Mouse (Mus musculus) cerebellum, postnatal 36 days (tissue): ENCODE data around the gene Sowahc.

Experiments used
- DNase-seq, 2 experiments: peaks; one replicate each; pipeline ENCODE4 v3.0.0; 2021 to 2022; ENCODE audit warnings: mixed read lengths in 2 of 2

Gene Sowahc

GRCm38 (mm10) chr10:59253541-59254079 lies 31.9 kb downstream of the Sowahc start:
- no peak for DNase-seq

- DNase-seq = no peak
Observed at GRCm38 (mm10) chr10:59256533-59256932, 34.8 kb downstream of the Sowahc start.

GRCm38 (mm10) chr10:59259572-59259971 lies 37.8 kb downstream of the Sowahc start:
- no peak for DNase-seq

- DNase-seq = no peak
Observed at GRCm38 (mm10) chr10:59261603-59262002, 39.9 kb downstream of the Sowahc start.

GRCm38 (mm10) chr10:59262021-59262420 lies 40.3 kb downstream of the Sowahc start:
- DNase-seq = no peak

GRCm38 (mm10) chr10:59262979-59263378 lies 41.2 kb downstream of the Sowahc start:
- DNase-seq = no peak

GRCm38 (mm10) chr10:59265067-59265466 lies 43.3 kb downstream of the Sowahc start:
- no peak for DNase-seq

- DNase-seq = no peak
Observed at GRCm38 (mm10) chr10:59265674-59266073, 43.9 kb downstream of the Sowahc start.

- no peak for DNase-seq
Observed at GRCm38 (mm10) chr10:59266097-59266496, 44.3 kb downstream of the Sowahc start.

- no peak for DNase-seq
Observed at GRCm38 (mm10) chr10:59267275-59267674, 45.5 kb downstream of the Sowahc start.

GRCm38 (mm10) chr10:59268109-59268508 lies 46.4 kb downstream of the Sowahc start:
- DNase-seq = no peak

- DNase-seq = no peak
Observed at GRCm38 (mm10) chr10:59268754-59269153, 47.0 kb downstream of the Sowahc start.

- no peak for DNase-seq
Observed at GRCm38 (mm10) chr10:59275745-59276144, 54.0 kb downstream of the Sowahc start.
